Mouse (Mus musculus): ENCODE measurements around the gene Gigyf2.

Gene Gigyf2

GRCm38 (mm10) chr1:87321071-87321470 is 5.7 kb upstream of the Gigyf2 start:
- no peak for DNase-seq

DNA sequence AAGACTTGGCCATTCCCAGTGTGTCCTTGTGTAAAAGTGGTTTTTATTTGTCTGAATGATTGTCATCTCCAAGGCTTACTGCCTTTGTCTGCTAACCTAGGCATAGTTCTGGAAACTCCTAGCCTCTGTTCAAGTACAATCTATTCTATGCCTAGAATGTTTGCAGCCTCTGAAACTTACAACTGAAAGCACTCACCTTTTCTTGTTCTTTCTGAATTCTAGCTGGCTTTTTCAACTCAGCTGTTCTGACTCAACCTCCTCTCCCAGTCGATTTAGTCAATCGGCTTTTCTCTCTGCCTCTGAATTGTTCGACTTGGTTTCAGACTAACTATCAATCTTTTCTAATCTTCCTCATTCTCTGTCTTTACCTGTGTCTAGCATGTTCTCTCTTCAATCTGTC is 4.0 kb upstream of the Gigyf2 start:
- DNase-seq, result no peak

GRCm38 (mm10) chr1:87324649-87325048 is 2.1 kb upstream of the Gigyf2 start:
- DNase-seq, result no peak

DNA sequence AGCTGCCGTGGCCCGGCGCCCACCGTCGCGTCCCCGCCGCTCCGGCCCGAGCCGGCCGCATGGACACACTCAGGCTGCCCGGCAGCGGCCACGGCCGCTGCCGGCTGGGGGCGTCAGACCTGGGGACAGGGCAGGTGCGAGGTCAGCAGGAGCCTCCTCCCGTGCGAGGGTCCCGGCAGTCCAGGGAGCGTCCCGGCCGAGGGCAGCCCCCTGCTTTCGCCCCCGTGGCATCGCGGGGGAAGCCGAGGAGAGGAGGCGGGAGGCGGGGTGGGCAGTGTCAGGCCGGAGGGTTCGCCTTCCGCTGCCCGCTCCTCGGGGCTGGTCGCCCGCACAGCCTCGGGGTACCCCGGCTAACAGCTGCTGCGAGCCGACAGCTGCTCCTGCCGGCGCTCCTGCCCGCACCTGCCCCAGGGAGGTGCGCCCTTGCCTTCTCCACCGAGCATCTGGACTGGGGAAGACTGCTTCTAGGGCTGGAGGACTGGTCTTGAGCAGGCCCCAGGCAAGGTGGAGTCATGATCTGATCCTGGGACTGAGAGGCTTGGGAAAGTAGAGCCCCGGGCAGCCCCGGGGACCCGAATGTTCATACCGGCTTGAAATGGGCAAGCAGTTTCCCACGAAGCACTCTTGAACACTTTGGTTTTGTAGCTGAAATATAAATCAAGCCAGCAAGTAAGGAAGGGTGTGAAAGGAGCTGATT is 515 bp downstream of the Gigyf2 start:
- DNase-seq, result peak; percentile 28

GRCm38 (mm10) chr1:87331774-87332173 is 5.0 kb downstream of the Gigyf2 start:
- no peak for DNase-seq

DNA sequence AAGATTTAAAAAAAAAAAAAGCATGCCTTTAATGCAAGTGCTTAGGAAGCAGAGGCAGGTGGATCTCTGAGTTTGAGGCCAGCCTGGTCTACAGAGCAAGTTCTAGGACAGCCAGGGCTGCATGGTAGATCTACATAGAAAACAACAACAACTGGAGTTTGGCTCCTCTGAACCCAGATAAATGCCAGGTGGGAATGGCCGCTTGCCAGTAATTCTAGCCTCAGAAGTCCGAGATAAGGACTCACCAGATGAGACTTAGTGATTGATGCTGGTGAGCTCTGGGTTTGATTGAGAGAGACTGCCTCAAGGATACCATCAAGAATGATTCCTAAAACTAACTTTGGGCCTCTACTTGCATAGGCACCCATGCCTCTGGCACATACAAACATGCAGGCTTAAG is 23.8 kb downstream of the Gigyf2 start:
- DNase-seq, result no peak

- no peak for DNase-seq
These were observed 33.5 kb downstream of the Gigyf2 start for GRCm38 (mm10) chr1:87360276-87360675.

- DNase-seq, result no peak
These were observed 51.3 kb downstream of the Gigyf2 start for GRCm38 (mm10) chr1:87378024-87378560.

- DNase-seq, result no peak
These were observed 53.1 kb downstream of the Gigyf2 start for GRCm38 (mm10) chr1:87379919-87380318.

GRCm38 (mm10) chr1:87381152-87381551 is 54.4 kb downstream of the Gigyf2 start:
- DNase-seq, result no peak

DNA sequence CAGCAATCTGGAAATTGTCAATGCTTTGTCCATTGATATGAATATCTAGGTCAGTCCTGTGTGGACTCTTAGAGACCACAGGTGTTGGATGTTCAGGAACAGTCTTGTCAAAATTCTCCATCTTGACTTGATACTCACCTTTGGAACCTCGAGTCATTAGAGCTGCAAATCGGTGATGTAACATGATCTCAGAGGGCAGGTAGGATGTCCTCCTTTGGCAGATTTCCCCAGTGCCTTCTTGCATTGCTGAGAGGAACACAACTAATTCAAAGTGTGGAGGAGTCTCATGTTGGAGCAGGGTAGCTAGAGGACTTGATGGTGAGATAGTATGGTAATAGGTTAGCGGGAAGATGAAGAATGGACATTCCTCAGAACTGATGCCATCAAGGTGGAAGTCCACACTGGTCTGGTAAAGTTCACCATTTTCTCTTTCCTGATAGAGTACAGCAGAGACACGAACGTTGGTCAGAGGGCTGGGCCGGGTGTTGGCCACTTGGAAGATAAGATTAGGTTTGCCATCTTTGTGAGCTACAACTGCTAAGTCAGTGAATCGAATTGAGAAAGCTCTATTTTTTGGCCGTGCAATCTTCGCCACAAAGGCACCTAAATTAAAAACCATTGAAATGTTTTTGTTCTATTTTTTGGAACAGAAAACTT is 59.8 kb downstream of the Gigyf2 start:
- no peak for DNase-seq

GRCm38 (mm10) chr1:87393444-87394195 is 66.8 kb downstream of the Gigyf2 start:
- no peak for DNase-seq

GRCm38 (mm10) chr1:87394594-87394993 is 67.8 kb downstream of the Gigyf2 start, which contains the start of gene Kcnj13:
Kcnj13 (minus strand) TSS chr1:87394729.
- DNase-seq, result no peak

GRCm38 (mm10) chr1:87396923-87397586 is 70.3 kb downstream of the Gigyf2 start:
- peak; percentile 56 for DNase-seq

- DNase-seq, result no peak
These were observed 77.9 kb downstream of the Gigyf2 start for GRCm38 (mm10) chr1:87404710-87405109.

DNA sequence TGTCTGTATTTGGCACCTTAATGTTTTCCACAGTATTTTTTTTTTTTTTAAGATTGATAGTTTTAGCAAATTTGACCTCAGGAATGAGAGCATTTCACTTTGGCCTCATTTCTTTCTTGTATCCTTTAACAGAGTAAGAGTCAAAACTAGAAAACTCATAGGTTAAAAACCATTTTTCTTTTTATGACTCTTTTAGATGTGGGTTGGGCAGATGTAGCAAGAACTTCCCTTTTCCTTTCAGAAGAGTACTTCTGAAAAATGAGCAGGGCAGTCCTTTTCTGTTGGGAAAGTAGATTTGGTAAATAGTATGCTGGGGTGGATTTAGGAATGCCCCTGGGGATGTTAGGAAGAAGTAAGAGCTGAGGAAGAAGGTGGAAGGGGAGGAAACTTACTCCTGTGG is 79.2 kb downstream of the Gigyf2 start:
- no peak for DNase-seq

DNA sequence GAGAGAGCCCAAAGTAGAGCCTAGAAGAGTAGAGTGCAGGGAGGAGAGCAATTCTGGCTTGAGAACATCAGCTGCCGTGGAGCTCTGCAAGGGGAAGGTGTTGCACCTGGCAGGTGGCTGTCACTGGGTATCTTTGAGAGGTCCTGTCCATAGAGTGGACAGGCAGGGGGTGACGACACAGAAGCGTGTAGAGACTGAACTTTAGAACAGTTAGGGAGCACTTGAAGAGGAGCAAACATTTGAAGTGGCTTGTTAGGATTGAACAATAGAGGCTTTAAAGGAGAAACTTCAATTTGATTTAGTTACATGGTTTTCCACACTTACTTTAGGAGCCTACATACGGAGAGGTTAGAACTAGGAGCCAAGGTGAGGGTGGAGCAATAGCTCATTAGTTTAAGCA is 82.6 kb downstream of the Gigyf2 start:
- DNase-seq, result no peak

- DNase-seq, result peak; percentile 20
These were observed 91.9 kb downstream of the Gigyf2 start for GRCm38 (mm10) chr1:87418733-87419132.

GRCm38 (mm10) chr1:87435125-87435524 is 108.3 kb downstream of the Gigyf2 start:
- DNase-seq, result no peak

- no peak for DNase-seq
These were observed 109.8 kb downstream of the Gigyf2 start for GRCm38 (mm10) chr1:87436583-87436982.

GRCm38 (mm10) chr1:87447183-87448104 is 120.6 kb downstream of the Gigyf2 start:
- DNase-seq, result peak; percentile 77

DNA sequence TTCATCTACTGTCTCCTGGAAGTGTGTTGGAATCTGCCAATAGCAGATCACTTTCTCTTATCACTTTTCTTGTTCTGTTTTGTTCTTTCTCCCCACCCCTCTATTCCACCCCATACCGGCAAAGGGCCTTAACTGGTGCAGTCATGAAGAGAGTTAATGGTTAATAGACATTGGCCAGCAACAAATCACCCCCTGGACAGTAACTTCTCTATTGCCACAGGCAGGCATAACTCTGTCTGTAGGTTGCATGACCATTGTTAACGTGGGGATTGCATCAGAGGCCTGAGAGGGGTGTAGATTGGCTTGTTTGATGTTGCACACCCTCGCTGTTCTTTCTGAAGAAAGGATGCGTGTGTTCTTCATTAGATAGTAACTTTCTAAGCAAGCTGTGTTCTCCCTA is 122.6 kb downstream of the Gigyf2 start:
- DNase-seq, result no peak

Measured in lung, postnatal 14 days (tissue).